Mouse (Mus musculus): ENCODE data around the gene Adprh.

DNA sequence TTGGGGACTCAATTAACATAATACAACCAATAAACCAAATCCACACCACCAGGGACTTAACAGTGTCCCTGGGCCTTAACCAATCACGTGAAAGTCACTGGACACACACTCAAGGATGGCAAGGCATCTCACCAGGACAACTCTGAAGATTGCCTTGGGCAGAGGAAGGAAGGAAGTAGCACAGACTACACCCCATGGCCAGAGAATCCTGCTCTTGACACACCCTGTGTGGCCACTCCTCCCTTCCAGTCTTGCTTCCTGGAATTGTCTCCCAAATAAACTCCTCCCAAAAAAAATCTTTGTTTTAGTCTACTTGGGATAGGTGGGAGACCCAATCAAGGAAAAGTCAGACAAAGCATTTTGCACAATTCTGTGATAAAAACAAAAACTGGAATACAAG, 7.5 kb downstream of the Adprh start:
- TF ChIP-seq POLR2A (IDR thresholded peaks at IDR 0.05; ENCODE audit: low read depth, low read length) (no peak), CTCF (IDR thresholded peaks at IDR 0.05; ENCODE audit: borderline replicate concordance, insufficient read depth, low read length) (no peak)
